Mouse (Mus musculus): ENCODE measurements at regions not wholly inside any gene's neighbourhood (a gene's known extent, or its start where the extent isn't known, plus 50 kb on each side); places are given as distances from the start of the nearest gene placed in this dataset.

DNA sequence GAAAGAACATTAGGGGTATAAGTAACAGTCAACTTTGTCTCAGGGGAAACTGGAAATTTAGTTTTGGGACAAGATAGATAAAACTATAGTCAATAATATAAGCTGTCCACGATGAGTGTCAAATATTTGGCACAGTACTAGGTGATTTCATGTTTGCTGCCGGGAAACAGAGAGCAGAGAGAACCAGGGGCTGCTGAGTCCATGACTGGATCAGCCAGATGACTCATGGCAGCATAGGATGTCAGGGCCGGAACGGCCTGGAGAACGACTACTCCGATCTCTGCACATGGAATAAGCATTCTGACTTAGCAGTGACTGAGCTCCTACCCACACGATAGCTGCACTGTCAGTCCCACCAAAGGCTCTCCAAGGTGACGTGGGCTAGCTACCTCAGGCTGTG, 197.6 kb upstream of the Bmper start:
- no peak for DNase-seq (ENCODE audit: low spot score in 2 of 2)

DNA sequence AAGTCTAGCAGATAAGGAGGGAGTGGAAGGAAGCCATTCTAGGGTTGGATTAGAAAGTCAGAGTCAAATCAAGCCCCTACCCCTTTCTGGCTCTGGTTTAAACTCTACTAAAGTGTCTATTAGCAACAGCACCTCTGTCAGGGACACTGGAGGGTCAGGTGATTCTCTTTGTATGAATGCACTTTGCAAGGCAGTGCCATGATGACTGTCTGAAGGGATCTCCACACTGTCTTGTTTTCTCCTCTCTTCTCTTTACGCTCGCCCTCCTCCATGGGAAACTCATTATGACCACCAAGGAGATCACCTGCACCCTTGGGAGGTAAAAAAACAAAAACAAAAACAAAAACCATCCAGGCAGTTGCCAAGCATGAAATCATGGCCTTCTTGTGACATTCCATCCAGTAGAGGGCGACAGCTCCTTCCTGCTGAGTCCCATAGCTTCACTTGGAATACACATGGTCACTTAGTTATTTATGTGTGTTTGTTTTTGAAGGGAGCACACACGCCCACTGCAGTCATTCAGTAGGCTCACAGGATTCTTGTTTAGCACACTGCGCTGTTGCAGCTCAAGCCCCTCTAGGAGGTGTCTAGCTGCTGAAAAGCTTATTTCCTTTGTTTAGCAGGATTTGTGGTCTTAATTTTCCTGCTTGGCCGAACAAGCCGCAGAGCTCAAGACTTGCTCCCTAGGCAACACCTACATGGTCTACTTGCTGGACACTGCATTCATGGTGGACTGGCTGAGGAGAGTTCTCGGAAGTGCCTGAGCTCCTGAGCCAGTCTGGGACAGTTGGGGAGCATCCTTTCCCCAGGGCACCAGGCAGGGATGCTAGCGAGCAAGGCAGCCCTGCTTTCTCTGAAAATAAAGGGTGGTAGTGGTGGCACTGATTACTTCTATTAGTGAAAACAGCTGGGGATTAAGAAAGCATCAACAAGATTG, 195.2 kb upstream of the Bmper start:
- peak; percentile 15 to 54 for DNase-seq (ENCODE audit: low spot score in 2 of 2)

DNA sequence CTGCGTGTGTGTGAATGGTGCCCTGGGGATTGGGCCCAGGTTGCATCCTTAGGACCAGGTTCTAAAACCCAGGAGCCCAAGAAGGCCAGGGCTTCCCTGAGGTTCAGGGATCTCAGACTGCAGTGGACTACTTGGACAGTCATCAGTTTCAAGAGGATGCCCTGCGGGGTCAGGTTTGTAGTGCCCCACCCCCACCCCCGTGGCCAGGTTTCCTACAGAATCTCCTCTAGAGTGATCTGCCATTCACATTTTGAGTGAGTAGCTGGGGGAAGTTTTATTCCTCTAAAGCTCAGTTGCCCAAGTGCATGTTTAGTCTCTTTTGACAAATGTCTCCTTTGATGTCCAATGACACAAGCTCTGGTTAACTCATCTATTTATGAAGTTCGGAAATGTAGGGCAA, 193.5 kb upstream of the Bmper start:
- no peak for DNase-seq (ENCODE audit: low spot score in 2 of 2)

DNA sequence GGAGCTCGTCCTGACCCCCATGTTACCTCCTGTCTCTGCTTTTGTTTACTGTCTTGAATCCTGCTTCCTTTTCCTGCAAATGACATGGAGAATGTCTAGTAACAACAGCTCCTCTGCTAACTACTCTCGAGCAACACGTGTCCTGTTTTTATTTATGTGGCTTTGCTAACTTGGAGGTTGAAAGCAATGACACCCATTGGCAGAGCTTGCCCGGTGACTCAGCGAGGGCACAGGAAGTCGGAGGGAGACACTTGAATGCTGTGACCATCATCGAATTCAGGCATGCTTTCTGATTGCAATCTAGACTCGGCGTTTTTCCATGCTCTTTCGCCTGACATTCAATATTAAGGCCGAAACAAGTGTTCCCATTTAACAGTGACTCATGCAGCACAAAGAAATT, 192.7 kb upstream of the Bmper start:
- no peak for DNase-seq (ENCODE audit: low spot score in 2 of 2)

DNA sequence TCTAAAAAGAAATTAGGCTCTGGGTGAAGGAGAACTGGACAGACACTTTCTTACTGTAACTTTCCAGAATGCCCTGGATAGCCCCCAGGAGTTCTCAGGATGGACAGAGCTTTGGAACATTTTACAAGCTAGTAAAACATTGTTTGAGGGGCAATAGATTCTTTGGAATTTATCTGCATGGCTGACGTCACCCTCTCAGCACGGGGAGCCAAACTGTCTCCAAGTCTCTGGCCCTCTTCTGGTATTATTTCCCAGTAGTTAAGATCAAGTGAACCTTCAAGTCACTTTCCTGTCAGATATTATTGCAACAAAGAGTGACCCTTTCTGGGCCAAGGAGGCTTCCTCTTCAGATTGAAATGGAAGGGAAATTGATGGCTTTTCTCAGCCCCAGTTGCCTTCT, 192.3 kb upstream of the Bmper start:
- no peak for DNase-seq (ENCODE audit: low spot score in 2 of 2)

DNA sequence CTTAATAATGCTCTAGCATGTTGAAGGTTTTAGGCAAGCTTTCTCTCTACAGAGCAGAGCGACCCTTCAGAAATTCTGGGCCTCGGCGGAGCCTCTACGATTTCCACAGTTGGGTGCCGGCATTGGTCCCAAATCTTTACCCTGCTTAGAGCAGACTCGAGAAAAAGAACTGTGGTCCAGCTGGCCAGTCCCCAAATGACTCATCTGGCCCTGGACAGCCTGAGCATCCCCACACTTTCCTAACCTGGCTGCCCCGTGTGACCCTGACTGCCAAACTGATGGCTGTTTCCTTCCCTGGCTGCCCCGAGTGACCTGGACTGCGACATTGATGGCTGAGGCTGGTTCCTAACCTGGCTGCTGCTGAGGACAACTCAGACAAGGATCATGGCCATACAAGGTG, 191.0 kb upstream of the Bmper start:
- no peak for DNase-seq (ENCODE audit: low spot score in 2 of 2)

DNA sequence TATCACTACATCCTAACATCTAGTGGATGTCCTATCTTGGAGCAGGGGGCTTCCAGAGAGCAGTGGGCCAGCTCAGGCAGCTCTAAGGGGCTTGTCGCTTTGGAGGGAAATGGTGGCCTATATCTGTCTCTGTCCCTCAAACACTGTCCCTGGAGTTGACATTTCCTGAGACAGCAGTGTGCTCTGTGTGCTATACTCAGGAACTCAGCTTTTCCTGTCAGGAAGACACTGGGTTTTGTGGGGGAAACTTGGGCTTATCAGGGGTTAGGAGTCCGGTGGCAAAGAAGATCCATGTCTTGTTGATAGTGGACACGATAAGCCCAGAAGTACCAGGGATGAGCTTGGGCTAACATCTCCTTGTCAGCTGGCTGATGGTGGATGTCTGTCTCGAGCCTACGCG, 187.6 kb upstream of the Bmper start:
- no peak for DNase-seq (ENCODE audit: low spot score in 2 of 2)

DNA sequence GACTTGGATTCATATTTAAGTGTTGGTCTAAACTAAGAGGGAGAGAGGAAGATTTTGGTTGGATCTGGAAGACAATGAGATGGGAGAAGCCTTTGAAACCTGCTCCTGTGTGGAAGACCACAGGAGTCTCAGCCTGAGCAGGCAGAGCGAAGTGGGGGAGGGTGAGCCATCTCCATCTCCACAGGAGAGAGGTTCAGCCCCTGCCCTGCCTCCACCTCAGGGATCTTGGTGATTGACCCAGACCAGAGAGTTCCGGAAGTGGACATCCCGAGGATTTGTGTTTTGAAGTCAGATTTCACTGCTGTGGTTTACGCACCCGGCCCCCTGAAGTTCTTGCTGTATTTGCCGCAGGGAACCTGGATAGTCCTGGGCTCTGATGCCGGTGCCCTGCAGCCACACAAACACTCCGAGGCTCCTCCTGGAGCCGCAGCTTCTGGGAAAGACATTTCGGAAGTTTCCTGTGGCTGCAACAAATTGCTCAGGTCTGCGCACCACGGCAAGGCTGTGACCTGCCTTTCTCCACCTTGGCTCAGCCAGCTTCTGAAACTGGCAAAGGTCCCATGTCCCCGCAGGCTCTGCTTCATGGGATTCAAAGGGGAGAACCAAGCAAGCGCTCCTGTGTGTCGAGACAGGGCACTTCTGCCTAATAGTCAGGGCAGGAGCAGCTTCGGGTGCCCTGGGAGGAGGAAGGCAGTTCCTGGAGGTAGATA, 186.8 kb upstream of the Bmper start:
- no peak for DNase-seq (ENCODE audit: low spot score in 2 of 2)

DNA sequence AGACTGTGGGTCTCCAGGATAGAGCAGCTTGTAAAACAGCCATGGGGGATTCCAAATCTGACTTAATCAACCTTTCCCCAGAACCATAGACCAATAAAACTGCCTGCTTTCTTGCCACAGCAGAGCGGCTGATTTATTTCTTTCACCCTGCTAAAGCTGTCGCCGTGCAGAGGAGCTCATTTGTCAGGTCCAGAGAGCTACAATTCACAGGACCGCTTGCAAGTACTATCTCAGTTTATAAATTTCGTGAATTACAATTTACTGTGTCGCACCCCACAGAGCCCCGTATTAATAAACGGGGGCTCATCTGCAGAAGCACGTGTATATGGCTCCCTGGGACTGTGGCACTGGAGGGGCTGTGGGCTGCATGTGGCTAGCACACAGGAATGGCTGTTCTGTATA, 185.4 kb upstream of the Bmper start:
- DNase-seq (ENCODE audit: low spot score in 2 of 2): no peak

DNA sequence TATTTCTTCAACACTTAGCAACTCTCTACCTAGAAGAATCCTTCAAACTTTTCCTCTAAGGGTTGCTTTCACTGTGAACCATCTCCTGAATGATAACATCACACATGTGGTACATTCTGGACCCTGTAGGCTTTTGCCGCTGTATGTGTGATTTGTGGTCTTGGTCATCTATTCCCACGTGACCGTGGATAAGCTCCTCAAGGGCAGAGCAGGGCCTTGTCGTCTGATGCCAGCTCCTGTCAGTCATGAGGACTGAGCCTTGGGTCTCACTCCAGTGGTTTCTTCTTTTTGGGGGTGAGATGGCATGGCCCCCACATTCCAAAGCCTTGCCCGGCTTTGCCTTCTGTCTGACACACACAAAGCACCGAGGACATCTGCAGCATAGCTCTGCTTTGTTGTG, 183.3 kb upstream of the Bmper start:
- no peak for DNase-seq (ENCODE audit: low spot score in 2 of 2)

DNA sequence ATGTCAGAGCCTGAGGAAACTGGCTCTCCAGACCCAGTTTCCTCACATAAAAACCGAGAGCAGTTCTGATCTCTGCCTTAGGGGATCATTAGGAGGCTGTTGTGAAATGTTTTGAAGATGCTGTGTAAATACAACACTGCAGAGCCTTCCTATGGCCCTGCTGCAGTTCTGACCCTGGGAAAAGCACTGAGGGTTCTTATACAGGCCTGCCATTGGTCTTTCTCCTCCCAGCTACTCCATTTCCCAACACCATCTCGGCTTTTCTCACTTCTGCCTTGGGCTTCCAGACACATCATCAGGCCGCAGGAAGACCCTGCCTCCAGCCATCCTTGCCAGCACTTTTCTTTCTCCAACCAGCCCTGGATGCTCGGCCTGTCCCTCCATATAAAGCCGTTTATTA, 181.9 kb upstream of the Bmper start:
- DNase-seq (ENCODE audit: low spot score in 2 of 2): no peak

DNA sequence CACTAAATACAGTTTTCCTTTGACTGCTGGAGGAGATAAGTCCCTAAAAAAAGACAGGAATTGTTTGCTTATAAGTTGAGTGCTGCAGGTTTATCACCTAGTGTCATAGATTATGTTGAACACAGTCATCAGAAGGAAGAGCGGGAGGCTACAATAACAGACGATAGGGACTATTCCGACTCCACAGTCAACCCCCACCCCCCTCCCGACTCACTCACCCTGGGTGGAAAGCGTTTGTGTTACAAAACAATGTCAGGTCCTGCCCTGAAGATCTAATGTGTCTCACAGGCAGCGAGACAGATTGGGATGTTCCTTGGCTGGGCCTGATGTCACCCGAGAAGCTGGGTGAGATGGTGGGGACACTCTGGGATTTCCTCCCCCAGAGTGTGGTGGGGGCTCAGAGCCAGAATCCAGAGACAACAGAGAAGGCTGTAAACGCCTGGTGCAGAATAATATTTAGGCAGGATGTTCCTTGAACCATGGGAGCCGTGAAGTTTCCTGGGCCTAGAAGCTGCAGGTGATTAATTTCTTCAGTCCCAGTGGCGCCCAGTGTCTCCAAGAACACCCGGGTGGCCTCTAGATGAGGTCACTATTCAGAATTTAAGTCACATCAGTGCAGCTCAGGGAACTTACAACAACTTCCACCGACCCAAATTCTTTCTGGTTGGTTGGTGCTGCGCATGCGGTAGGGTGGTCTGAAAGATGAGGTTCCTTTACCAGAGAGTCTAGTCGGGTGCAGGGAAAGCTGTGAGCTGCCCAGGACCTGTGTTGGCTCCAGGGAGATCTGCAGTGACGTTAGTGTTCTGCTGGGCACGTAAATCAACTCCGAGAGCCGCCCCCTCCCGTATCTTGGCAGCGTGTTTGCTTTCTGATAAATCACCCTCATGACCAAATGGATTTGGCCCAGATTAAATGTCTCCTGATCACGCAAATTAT, 181.1 kb upstream of the Bmper start:
- DNase-seq (ENCODE audit: low spot score in 2 of 2): no peak

DNA sequence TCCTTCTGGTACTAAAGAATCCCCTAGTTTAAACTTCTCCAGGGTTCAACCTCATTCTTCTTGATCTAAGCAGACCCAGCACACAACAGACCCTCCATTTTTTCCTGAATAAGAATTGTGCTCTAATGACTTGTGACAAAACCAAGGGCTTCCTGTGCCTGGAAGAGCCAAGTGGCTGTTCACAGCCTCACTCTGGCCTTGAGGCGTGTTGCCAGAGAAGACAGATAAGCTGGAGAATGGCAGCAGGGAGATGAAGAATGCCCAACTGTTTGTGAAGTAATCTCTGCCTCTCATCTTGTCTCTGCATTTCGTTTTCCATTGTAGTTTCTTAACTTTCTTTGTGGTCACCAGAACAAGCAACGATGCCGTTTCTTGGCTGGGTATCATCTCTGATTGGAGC, 179.9 kb upstream of the Bmper start:
- no peak for DNase-seq (ENCODE audit: low spot score in 2 of 2)

DNA sequence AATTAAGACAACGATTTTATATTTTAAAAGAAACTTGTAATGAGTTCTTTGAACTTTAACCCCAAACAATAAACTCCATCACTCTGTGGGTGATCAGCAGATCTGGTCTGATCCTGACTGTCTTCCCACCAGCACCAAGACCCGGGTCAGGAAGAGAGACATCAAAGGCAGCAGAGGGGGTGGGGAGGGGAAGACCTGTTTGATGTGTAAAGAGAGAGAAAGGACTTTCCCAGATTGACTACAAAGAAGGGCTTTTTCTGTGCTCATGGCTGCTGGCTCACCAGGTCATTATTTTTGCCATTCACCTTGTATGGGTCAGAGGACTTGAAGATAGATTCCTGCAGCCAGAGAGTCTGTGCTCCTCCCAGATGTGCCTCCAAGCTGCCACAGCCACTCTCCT, 177.4 kb upstream of the Bmper start:
- DNase-seq (ENCODE audit: low spot score in 2 of 2): no peak

DNA sequence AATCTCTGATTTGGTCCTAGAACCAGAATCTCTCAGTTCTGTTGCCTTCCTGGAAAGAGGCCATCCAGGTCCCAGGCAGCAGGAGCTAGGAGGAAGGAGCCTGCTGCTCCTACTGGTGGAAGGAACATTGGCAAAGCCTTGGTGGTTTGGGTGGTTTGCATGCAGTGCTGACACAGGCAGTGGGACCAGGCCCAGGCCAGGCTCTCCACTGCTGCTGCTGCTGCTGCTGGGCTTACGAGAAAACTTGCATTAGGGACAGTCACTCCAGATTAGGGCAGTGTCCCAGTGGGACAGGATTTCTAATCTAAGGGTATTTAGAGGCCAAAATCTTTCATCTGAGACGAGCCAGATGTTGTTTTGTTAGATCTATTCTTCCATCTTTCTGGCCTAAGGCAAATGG, 172.1 kb upstream of the Bmper start:
- no peak for DNase-seq (ENCODE audit: low spot score in 2 of 2)

DNA sequence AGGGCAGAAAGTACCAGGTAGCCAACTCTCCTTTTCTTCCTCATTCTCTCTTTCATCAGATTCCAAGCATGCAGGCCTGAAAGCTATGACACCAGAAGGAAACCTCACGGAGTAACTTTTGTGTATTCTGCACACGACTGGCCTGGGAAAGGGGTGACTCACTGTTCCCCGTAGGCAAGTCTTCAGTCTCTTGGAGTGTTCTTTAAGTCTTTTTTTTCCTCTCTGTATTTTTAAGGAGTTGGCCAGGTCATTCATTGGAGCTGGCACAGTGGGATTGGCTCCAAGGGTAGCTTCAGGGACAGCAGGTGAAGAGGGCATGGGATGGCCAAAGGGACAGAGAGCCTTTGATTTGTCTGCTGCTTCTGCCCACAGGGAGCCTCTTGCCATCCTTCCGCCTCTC, 163.3 kb upstream of the Bmper start:
- DNase-seq (ENCODE audit: low spot score in 2 of 2): no peak

DNA sequence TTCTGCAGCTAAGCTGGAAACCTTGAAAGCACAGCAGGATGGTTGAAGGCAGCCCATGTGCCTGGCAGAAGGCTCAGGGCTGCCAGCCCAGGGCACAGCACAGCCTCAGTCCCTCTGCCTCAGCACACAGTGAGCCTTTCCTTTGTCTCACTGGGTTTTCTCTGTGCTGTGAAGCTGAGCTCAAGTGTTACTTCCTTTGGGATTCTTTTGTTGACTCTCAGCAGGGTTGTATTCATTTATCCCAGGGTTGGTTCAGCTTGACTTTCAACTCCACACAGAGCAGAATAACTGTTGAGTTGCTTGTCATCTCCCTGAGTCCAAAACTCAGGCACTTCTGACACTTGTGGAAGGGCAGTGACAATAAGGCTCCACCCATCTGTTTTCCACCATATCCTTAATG, 162.3 kb upstream of the Bmper start:
- no peak for DNase-seq (ENCODE audit: low spot score in 2 of 2)

DNA sequence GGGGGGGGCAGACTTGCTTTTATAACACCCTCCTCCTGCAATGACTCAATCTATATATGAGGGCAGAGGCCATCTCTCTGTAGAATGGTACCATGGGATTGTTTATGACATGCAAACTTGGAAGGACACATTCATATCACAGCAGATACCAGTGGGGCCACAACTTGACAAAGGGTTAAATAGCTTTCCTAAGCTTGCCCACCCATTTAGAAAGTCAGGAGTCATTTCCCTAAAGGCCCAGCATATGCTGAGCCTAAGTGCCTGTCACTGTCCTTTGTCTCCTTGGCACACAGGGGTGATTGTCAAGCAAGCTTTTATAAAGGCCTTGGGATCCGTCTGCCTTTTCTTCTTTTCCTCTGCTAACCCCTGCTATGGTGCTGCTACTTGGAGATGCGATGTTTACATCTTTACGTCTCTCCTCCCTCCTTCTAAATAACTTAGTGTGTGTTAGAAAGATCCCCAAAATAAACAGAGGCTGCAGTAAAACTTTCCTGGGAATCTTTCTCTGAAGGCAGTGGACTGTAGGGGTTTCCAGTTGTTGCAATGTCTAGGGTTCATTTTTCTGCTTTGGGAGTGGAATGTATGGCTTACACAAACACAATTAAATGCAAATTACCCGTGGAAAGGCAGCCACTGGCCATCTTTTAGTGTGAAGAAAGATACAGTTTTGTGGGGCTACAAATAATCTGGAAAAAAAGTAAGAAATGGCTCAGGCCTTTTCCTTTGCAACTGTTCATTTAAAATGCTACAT, 161.5 kb upstream of the Bmper start:
- no peak for DNase-seq (ENCODE audit: low spot score in 2 of 2)

DNA sequence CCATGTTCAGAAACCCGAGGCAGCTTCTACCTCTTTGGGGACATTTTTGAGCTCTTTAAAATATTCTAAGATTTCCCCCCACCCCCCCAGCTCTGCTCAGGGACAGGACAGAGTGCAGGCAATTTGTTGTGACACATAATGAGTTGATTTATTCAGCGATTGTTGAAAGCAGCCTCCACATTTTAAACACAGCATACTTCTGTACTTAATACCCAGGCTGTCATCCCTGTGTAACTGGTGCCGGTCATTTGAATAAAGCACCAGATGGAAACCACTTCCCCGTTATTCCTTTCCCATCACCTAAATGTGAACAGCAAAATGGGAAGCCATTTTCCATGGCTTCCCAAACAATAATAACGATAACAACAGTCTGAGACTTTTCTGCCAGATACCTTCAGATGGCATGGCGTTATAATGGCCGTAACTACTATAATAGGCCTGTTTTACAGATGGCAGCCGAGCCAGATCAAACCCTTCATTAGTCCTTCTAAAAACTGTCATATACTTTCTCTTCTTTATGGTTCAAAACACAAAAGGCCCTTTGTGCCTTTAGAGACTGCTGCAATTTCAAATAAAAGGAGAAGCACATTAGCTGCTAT, 160.7 kb upstream of the Bmper start:
- DNase-seq (ENCODE audit: low spot score in 2 of 2): no peak

DNA sequence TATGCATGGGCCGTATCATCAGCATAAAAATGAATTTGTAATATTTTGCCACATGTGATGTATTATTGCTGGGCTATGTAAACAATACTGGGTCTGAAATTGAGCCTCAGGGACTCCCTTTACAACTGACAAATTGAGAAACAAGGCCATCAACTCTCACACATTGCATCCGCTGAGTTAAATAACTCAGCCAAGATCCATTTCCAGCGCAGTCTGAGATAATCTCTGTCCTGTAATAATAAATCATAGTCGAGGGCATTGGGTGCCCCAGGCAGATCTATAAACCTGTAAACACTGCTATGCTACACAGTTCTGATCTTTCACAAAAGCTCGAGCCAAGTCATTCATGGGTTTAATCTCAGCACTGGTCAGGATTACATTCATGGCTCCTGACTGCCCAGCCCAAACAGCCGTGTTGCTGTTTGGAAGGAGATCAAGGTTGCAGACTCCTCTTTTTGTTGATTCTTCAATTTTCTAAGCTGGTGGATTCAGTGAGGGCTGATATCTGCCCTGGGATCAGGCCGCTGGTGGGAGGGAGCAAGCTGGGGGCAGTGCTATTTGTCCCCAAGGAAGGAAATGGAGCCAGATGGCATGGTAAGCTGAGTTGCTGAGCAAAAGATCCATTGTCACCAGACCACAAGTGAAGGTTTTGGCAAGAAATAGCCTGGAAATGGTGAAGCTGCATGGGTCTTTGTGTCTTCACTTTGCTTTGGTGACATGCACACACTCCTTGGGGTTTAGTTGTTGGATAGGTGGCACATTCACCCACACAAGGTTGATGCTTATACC, 160.0 kb upstream of the Bmper start:
- no peak for DNase-seq (ENCODE audit: low spot score in 2 of 2)

All from frontal cortex, postnatal 10 days (tissue).